Mouse (Mus musculus) neural tube, embryonic 11.5 days (tissue): ENCODE results near the gene Trank1. TPM values are rescaled to one million over a fixed set of nuclear protein-coding genes. Genes with fewer than 3 reads are reported as not detected.

Experiments
- ATAC-seq: fragments of 200-750 bp; cut with Nextera tagmentation; 2 replicates; pipeline ENCODE4 v1.8.0; 2017; ENCODE audit warnings: moderate number of reproducible peaks, mild to moderate bottlenecking, moderate TSS enrichment, moderate library complexity; ENCODE audit not compliant: insufficient read depth, low FRiP score, low TSS enrichment
- DNase-seq: peaks from one replicate; pipeline ENCODE4 v3.0.0-alpha.2; 2015; ENCODE audit warnings: low spot score
- H3K27ac ChIP-seq: fragments of 300-500 bp; sonication (generic); 2 replicates; pipeline ENCODE4 v1.5.1; 2014; ENCODE audit warnings: low read depth, mild to moderate bottlenecking, low read length
- H3K27me3 ChIP-seq: fragments of 300-500 bp; sonication (generic); 2 replicates; pipeline ENCODE4 v1.6.1; 2014; ENCODE audit warnings: mild to moderate bottlenecking, low read length, mixed read lengths; ENCODE audit not compliant: control insufficient read depth, insufficient read depth
- H3K36me3 ChIP-seq: fragments of 300-500 bp; sonication (generic); 2 replicates; pipeline ENCODE4 v1.6.1; 2014; ENCODE audit warnings: mild to moderate bottlenecking, low read length, moderate library complexity, mixed read lengths; ENCODE audit not compliant: control insufficient read depth, insufficient read depth
- H3K4me1 ChIP-seq: fragments of 300-500 bp; sonication (generic); 2 replicates; pipeline ENCODE4 v1.6.1; 2014; ENCODE audit warnings: low read length, mixed read lengths; ENCODE audit not compliant: control insufficient read depth, insufficient read depth
- H3K4me2 ChIP-seq: fragments of 300-500 bp; sonication (generic); 2 replicates; pipeline ENCODE4 v1.6.1; 2014; ENCODE audit warnings: low read depth, mild to moderate bottlenecking, moderate library complexity
- H3K4me3 ChIP-seq: fragments of 300-500 bp; sonication (generic); 2 replicates; pipeline ENCODE4 v1.5.1; 2014; ENCODE audit warnings: low read depth, low read length
- H3K9ac ChIP-seq: fragments of 300-500 bp; sonication (generic); 2 replicates; pipeline ENCODE4 v1.6.1; 2014; ENCODE audit warnings: mild to moderate bottlenecking, low read length
- H3K9me3 ChIP-seq: fragments of 300-500 bp; sonication (generic); 2 replicates; pipeline ENCODE4 v1.6.1; 2016; ENCODE audit warnings: low read length; ENCODE audit not compliant: control insufficient read depth
- WGBS: fragments of 180-500 bp; shearing (Covaris S2); extraction: QIAGEN DNeasy Blood & Tissue Kit; methylation state at CpG from one replicate; pipeline ENCODE4 v1.1.7; 2014; 5-methylcytosine and 5-hydroxymethylcytosine counted together
- polyA plus RNA-seq: library from polyadenylated mRNA; unstranded; fragments of >200 nt; fragmentation: Nextera tagmentation; extraction: Ambion mirVana; gene quantifications from 2 replicates; pipeline ENCODE4 v1.2.1, GENCODE M21; 2014

Gene Trank1
- polyA plus RNA-seq, 1 experiment from 2014 or later: 0.16 TPM

GRCm38 (mm10) chr9:111275156-111275555 is 36.4 kb upstream of the Trank1 start:
- Histone ChIP-seq H3K4me1 (peaks cover 24% of the 10 kb centered on the region), H3K9ac (no peak overlapping the region), H3K36me3 (no peaks in the 10 kb centered on the region), H3K27ac (no peak overlapping the region), H3K4me3 (0 out of 2 replicates have a peak overlapping the region, but pooled peaks have one; percentile 10), H3K27me3 (no peaks in the 10 kb centered on the region), H3K4me2 (peak overlapping the region; percentile 31), H3K9me3 (no peaks in the 10 kb centered on the region)
- 33% methylated on average over 1 of the region's 1 CpGs for WGBS
- DNase-seq (no peak), ATAC-seq (no peak)

- H3K27ac ChIP-seq: no peak overlapping the region
- DNase-seq: no peak
- ATAC-seq: no peak
- WGBS: 34% methylated on average over 3 of the region's 3 CpGs
- H3K4me3 ChIP-seq: no peak overlapping the region
- H3K4me1 ChIP-seq: peaks cover 6% of the 10 kb centered on the region; the same call in 1 of the 2 replicates
- H3K9ac ChIP-seq: no peak overlapping the region
- H3K27me3 ChIP-seq: no peaks in the 10 kb centered on the region
- H3K36me3 ChIP-seq: no peaks in the 10 kb centered on the region; the same call in 1 of the 2 replicates
- H3K4me2 ChIP-seq: no peak overlapping the region
- no peaks in the 10 kb centered on the region for H3K9me3 ChIP-seq
These were observed 26.5 kb upstream of the Trank1 start for GRCm38 (mm10) chr9:111285061-111285460.

- no peak overlapping the region for H3K27ac ChIP-seq
- no peak overlapping the region for H3K9ac ChIP-seq
- peaks cover 6% of the 10 kb centered on the region; the same call in 1 of the 2 replicates for H3K4me1 ChIP-seq
- H3K4me2 ChIP-seq: no peak overlapping the region
- H3K9me3 ChIP-seq: no peaks in the 10 kb centered on the region
- no peaks in the 10 kb centered on the region for H3K27me3 ChIP-seq
- 22% methylated on average over 5 of the region's 5 CpGs for WGBS
- H3K36me3 ChIP-seq: no peaks in the 10 kb centered on the region; the same call in 1 of the 2 replicates
- ATAC-seq: 0 out of 2 replicates have a peak, but pooled peaks have one; percentile 23
- no peak overlapping the region for H3K4me3 ChIP-seq
- no peak for DNase-seq
These were observed 25.9 kb upstream of the Trank1 start for GRCm38 (mm10) chr9:111285676-111286075.

GRCm38 (mm10) chr9:111286468-111286867 is 25.1 kb upstream of the Trank1 start:
- Histone ChIP-seq H3K9me3 (no peaks in the 10 kb centered on the region), H3K4me2 (no peak overlapping the region), H3K9ac (no peak overlapping the region), H3K36me3 (no peaks in the 10 kb centered on the region; the same call in 1 of the 2 replicates), H3K27ac (no peak overlapping the region), H3K4me1 (peaks cover 6% of the 10 kb centered on the region; the same call in 1 of the 2 replicates), H3K27me3 (no peaks in the 10 kb centered on the region), H3K4me3 (no peak overlapping the region)
- WGBS: 84% methylated on average over 2 of the region's 2 CpGs
- no peak for ATAC-seq
- no peak for DNase-seq

GRCm38 (mm10) chr9:111287956-111288355 is 23.6 kb upstream of the Trank1 start:
- Histone ChIP-seq H3K27ac (no peak overlapping the region), H3K4me1 (peaks cover 6% of the 10 kb centered on the region; the same call in 1 of the 2 replicates), H3K4me2 (no peak overlapping the region), H3K9me3 (no peaks in the 10 kb centered on the region), H3K9ac (no peak overlapping the region), H3K36me3 (no peaks in the 10 kb centered on the region; the same call in 1 of the 2 replicates), H3K4me3 (no peak overlapping the region), H3K27me3 (no peaks in the 10 kb centered on the region)
- 94% methylated on average over 4 of the region's 4 CpGs for WGBS
- ATAC-seq: no peak
- no peak for DNase-seq

GRCm38 (mm10) chr9:111289294-111289831 is 22.2 kb upstream of the Trank1 start:
- Histone ChIP-seq H3K4me3 (no peak overlapping the region), H3K4me1 (peaks cover 6% of the 10 kb centered on the region; the same call in 1 of the 2 replicates), H3K4me2 (no peak overlapping the region), H3K27ac (no peak overlapping the region), H3K9ac (no peak overlapping the region), H3K27me3 (no peaks in the 10 kb centered on the region), H3K9me3 (no peaks in the 10 kb centered on the region), H3K36me3 (no peaks in the 10 kb centered on the region; the same call in 1 of the 2 replicates)
- DNase-seq: no peak
- 57% methylated on average over 9 of the region's 9 CpGs for WGBS
- no peak for ATAC-seq

- H3K4me2 ChIP-seq: no peak overlapping the region
- no peaks in the 10 kb centered on the region; the same call in 1 of the 2 replicates for H3K36me3 ChIP-seq
- H3K27me3 ChIP-seq: no peaks in the 10 kb centered on the region
- ATAC-seq: peak; percentile 67; the same call in 1 of the 2 replicates
- H3K4me1 ChIP-seq: peaks cover 6% of the 10 kb centered on the region; the same call in 1 of the 2 replicates
- 16% methylated on average over 21 of the region's 21 CpGs for WGBS
- DNase-seq: peak; percentile 90
- no peak overlapping the region for H3K4me3 ChIP-seq
- H3K9me3 ChIP-seq: no peaks in the 10 kb centered on the region
- no peak overlapping the region for H3K9ac ChIP-seq
- no peak overlapping the region for H3K27ac ChIP-seq
These were observed 21.7 kb upstream of the Trank1 start for GRCm38 (mm10) chr9:111289832-111290339.

GRCm38 (mm10) chr9:111290539-111291100 is 20.9 kb upstream of the Trank1 start:
- Histone ChIP-seq H3K27ac (no peak overlapping the region), H3K9ac (no peak overlapping the region), H3K36me3 (no peaks in the 10 kb centered on the region; the same call in 1 of the 2 replicates), H3K9me3 (no peaks in the 10 kb centered on the region), H3K27me3 (no peaks in the 10 kb centered on the region), H3K4me2 (no peak overlapping the region), H3K4me3 (no peak overlapping the region), H3K4me1 (peaks cover 3% of the 10 kb centered on the region; the same call in 1 of the 2 replicates)
- WGBS: 74% methylated on average over 11 of the region's 11 CpGs
- no peak for ATAC-seq
- DNase-seq: no peak
